ENCODE assay signal across 31 mouse cellular contexts in the genomic region with DNA sequence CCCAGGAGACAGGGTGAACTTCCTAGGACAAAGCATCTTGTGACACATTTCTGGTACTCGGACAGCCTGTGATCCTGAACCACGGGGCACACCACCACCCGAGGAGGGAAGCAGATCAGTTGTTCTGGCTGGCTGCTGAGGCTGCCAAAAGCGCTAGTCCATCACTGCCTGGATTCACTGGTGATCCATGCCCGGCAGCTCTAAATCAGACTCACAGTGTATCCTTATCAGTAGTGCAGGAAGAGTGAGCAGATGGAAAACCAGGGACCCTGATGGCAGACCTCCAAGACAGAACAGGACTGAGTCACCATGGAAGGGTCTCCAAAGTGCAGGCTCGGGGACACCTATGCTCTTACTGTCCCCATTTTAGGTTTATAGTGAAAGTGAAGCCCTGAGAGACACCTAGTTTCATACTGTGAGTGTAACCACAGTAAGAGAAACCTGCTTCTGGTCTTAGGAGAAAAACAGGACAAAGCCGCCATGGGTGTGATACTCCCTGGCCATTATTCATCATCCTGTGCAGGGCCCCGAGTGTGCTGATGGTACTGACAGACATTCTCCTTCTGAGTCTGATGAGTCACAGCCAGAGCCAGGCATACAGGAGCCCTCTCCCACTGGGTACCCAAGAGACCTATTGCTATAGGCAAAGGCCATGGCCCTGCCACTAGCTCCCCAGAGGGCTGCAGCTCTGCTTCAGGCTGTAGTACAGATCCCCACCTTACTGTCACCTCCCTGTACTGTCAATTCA. TPM values are rescaled to one million over a fixed set of nuclear protein-coding genes. Genes with fewer than 3 reads are reported as not detected.
DNase-seq lines count a peak whose midpoint lies in the region; ATAC-seq lines count a peak whose summit lies in the region.
"Had no signal": no experiment of that assay in that cellular context is flagged by ENCODE, and none has a peak within 500 bp of the region (broad histone marks: within the 10 kb centered on the region; RNA-seq: fewer than 3 reads in every experiment).

No protein-coding gene starts in this region.

- H3K27ac ChIP-seq in heart, embryonic 15.5 days, result peak overlapping the region; percentile 49
- no peak overlapping the region for H3K27ac ChIP-seq in kidney, embryonic 16.5 days (ENCODE audit: low read length)
- no peak overlapping the region for H3K27ac ChIP-seq in midbrain, embryonic 10.5 days (replicated peaks)
- H3K27ac ChIP-seq: embryonic facial prominence, embryonic 13.5 days; forebrain, embryonic 12.5 days; limb, embryonic 15.5 days; liver, embryonic 14.5 days; midbrain, embryonic 15.5 days; neural tube, embryonic 13.5 days had no signal

- ATAC-seq in heart, embryonic 15.5 days (replicated peaks; ENCODE audit: insufficient number of reproducible peaks, insufficient read depth, low FRiP score, low read depth), result no peak; the same call in 1 of the 2 replicates
- 0 out of 2 replicates have a peak, but pooled peaks have one; percentile 31 for ATAC-seq in kidney, embryonic 16.5 days (ENCODE audit: low FRiP score, low TSS enrichment)
- ATAC-seq: midbrain, embryonic 15.5 days had no signal

- no peaks in the 10 kb centered on the region for H3K36me3 ChIP-seq in heart, embryonic 15.5 days
- H3K36me3 ChIP-seq in kidney, embryonic 16.5 days (ENCODE audit: insufficient read depth, low read length), result 0 out of 2 replicates have a peak, but pooled peaks cover 5% of the 10 kb centered on the region
- H3K36me3 ChIP-seq in midbrain, embryonic 10.5 days, result no peaks in the 10 kb centered on the region
- H3K36me3 ChIP-seq: forebrain, embryonic 12.5 days; midbrain, embryonic 15.5 days; neural tube, embryonic 13.5 days had no signal

- DNase-seq in adrenal gland, postnatal 14 days, result peak; percentile 52
- no peak for DNase-seq in adrenal gland, adult 18-20 months (ENCODE audit: low spot score in 2 of 2)
- DNase-seq in heart, postnatal 14 days, result no peak
- DNase-seq in kidney, postnatal 36 days, result no peak
- DNase-seq in midbrain, embryonic 10.5 days (ENCODE audit: low spot score), result no peak
- no peak for DNase-seq in lung, postnatal 25 days (ENCODE audit: low spot score)
- DNase-seq: B cell, adult 2 months; cerebellum, adult 8-10 months; cerebellum, postnatal 36 days; embryo, embryonic 11 days; gastrocnemius, postnatal 36 days; kidney, adult 2 months; kidney, postnatal 10 days; left cerebral cortex, postnatal 4 days; lung, embryonic 14.5 days; lung, postnatal 36 days; retina, postnatal 1 day; right cerebral cortex, postnatal 25 days; spleen, adult 18-20 months; thymus, adult 18-20 months; thymus, postnatal 4 days had no signal

- H3K4me1 ChIP-seq in heart, embryonic 15.5 days (replicated peaks), result peaks cover 44% of the 10 kb centered on the region
- H3K4me1 ChIP-seq in kidney, embryonic 16.5 days (ENCODE audit: insufficient read depth, low read length), result peaks cover 20% of the 10 kb centered on the region
- H3K4me1 ChIP-seq in midbrain, embryonic 10.5 days, result peaks cover 4% of the 10 kb centered on the region; the same call in 1 of the 2 replicates
- H3K4me1 ChIP-seq: megakaryocyte, embryonic 14.5 days had no signal

- H3K9ac ChIP-seq in heart, embryonic 15.5 days, result no peak overlapping the region
- H3K9ac ChIP-seq in kidney, embryonic 16.5 days (replicated peaks; ENCODE audit: low read length), result no peak overlapping the region
- H3K9ac ChIP-seq: embryonic facial prominence, embryonic 13.5 days; forebrain, embryonic 12.5 days; limb, embryonic 15.5 days; liver, embryonic 14.5 days; lung, embryonic 14.5 days; midbrain, embryonic 15.5 days; neural tube, embryonic 13.5 days had no signal

- no peaks in the 10 kb centered on the region for H3K9me3 ChIP-seq in heart, embryonic 15.5 days (replicated peaks)
- H3K9me3 ChIP-seq in kidney, embryonic 16.5 days (ENCODE audit: low read length), result no peaks in the 10 kb centered on the region
- H3K9me3 ChIP-seq in midbrain, embryonic 10.5 days (replicated peaks), result no peaks in the 10 kb centered on the region
- H3K9me3 ChIP-seq: embryonic facial prominence, embryonic 13.5 days; forebrain, embryonic 12.5 days; limb, embryonic 15.5 days; midbrain, embryonic 15.5 days; neural tube, embryonic 13.5 days had no signal

- no peak overlapping the region for H3K4me2 ChIP-seq in heart, embryonic 15.5 days
- H3K4me2 ChIP-seq in kidney, embryonic 16.5 days (replicated peaks; ENCODE audit: low read depth, low read length), result no peak overlapping the region
- H3K4me2 ChIP-seq: embryonic facial prominence, embryonic 13.5 days; forebrain, embryonic 12.5 days; limb, embryonic 15.5 days; lung, embryonic 14.5 days; midbrain, embryonic 15.5 days; neural tube, embryonic 13.5 days had no signal

- 27% methylated on average over 8 of the region's 8 CpGs for WGBS in heart, embryonic 15.5 days
- 55% methylated on average over 8 of the region's 8 CpGs for WGBS in kidney, embryonic 16.5 days
- WGBS in midbrain, embryonic 10.5 days, result 89% methylated on average over 8 of the region's 8 CpGs

- H3K27me3 ChIP-seq in heart, embryonic 15.5 days, result no peaks in the 10 kb centered on the region
- no peaks in the 10 kb centered on the region for H3K27me3 ChIP-seq in kidney, embryonic 16.5 days (ENCODE audit: insufficient read depth, low read length)
- H3K27me3 ChIP-seq in midbrain, embryonic 10.5 days (ENCODE audit: low read depth, poor library complexity, severe bottlenecking), result peaks cover 7% of the 10 kb centered on the region
- H3K27me3 ChIP-seq: embryonic facial prominence, embryonic 13.5 days; forebrain, embryonic 12.5 days; limb, embryonic 15.5 days; megakaryocyte, embryonic 14.5 days; midbrain, embryonic 15.5 days; neural tube, embryonic 13.5 days had no signal

- intact Hi-C loops in heart, postnatal 14 days (cut with DNase I), result no loop called here

- H3K4me3 ChIP-seq in heart, embryonic 15.5 days, result no peak overlapping the region
- H3K4me3 ChIP-seq in kidney, embryonic 16.5 days (ENCODE audit: low read length), result no peak overlapping the region
- no peak overlapping the region for H3K4me3 ChIP-seq in midbrain, embryonic 10.5 days
- H3K4me3 ChIP-seq: embryonic facial prominence, embryonic 13.5 days; erythroblast, embryonic 14.5 days; forebrain, embryonic 12.5 days; limb, embryonic 15.5 days; megakaryocyte, embryonic 14.5 days; midbrain, embryonic 15.5 days; neural tube, embryonic 13.5 days had no signal

RNA-seq across cellular contexts. Expression of a gene that starts 30.2 kb away (rescaled TPM):
- total RNA-seq in adrenal gland, postnatal 14 days (2021), result 33.3 and 34.4 TPM in 2 replicates
- total RNA-seq in adrenal gland, adult 18-20 months (2021), result 10 to 100 TPM; 20.7 to 28.0 TPM
- polyA plus RNA-seq in heart, embryonic 15.5 days (2015; fragmentation: Nextera tagmentation; extraction: Ambion mirVana), result 20.2 and 21.6 TPM in 2 replicates
- 10 to 100 TPM; 19.0 to 20.0 TPM for total RNA-seq in heart, postnatal 14 days (2021)
- 21.1 and 21.7 TPM in 2 replicates for polyA plus RNA-seq in kidney, embryonic 16.5 days (2015; fragmentation: Nextera tagmentation; extraction: Ambion mirVana)
- 11.0 and 13.1 TPM in 2 replicates for polyA plus RNA-seq in midbrain, embryonic 10.5 days (2016; fragmentation: Nextera tagmentation; extraction: Ambion mirVana)
